10 mouse cellular contexts compared by ENCODE assay signal in genomic region chr17:34671151-34672066, GRCm38 (mm10). TPM values are rescaled to one million over a fixed set of nuclear protein-coding genes. Genes with fewer than 3 reads are reported as not detected.
DNase-seq lines count a peak whose midpoint lies in the region; ATAC-seq and TF ChIP-seq lines count a peak whose summit lies in the region.
"Had no signal": no experiment of that assay in that cellular context is flagged by ENCODE, and none has a peak within 500 bp of the region (broad histone marks: within the 10 kb centered on the region; RNA-seq: fewer than 3 reads in every experiment).

No protein-coding gene starts in this region.

- peaks cover 12% of the 10 kb centered on the region for H3K4me1 ChIP-seq in heart, embryonic 16.5 days (ENCODE audit: control insufficient read depth, insufficient read depth, low read length)
- H3K4me1 ChIP-seq in cortical plate, adult 2 months (ENCODE audit: control insufficient read depth, insufficient read depth, low read length), result no peaks in the 10 kb centered on the region
- H3K4me1 ChIP-seq in hindbrain, embryonic 15.5 days (replicated peaks), result peaks cover 16% of the 10 kb centered on the region
- peaks cover 9% of the 10 kb centered on the region; the same call in 1 of the 2 replicates for H3K4me1 ChIP-seq in midbrain, embryonic 16.5 days (ENCODE audit: control insufficient read depth, insufficient read depth, low read length)

- no peak overlapping the region for H3K9ac ChIP-seq in heart, embryonic 16.5 days (ENCODE audit: low read length)
- peak overlapping the region; percentile 23 for H3K9ac ChIP-seq in hindbrain, embryonic 15.5 days
- peak overlapping the region; percentile 54 for H3K9ac ChIP-seq in midbrain, embryonic 16.5 days (ENCODE audit: low read depth, low read length)

- no peaks in the 10 kb centered on the region for H3K9me3 ChIP-seq in heart, embryonic 16.5 days (replicated peaks; ENCODE audit: control insufficient read depth, low read length)
- no peaks in the 10 kb centered on the region for H3K9me3 ChIP-seq in hindbrain, embryonic 15.5 days
- no peaks in the 10 kb centered on the region for H3K9me3 ChIP-seq in midbrain, embryonic 16.5 days (replicated peaks; ENCODE audit: control insufficient read depth, low read length, poor library complexity, severe bottlenecking)

- no peak for DNase-seq in heart, adult 9 months (ENCODE audit: low spot score in 2 of 2)
- DNase-seq in thymus, postnatal 25 days, result no peak
- no peak for DNase-seq in frontal cortex, adult 2 months (ENCODE audit: extremely low spot score in 1 of 2, low spot score in 1 of 2)
- no peak for DNase-seq in layer of hippocampus, adult 18-20 months (ENCODE audit: low spot score in 2 of 2)
- DNase-seq: cerebellum, postnatal 25 days had no signal

- peak overlapping the region; percentile 60 for H3K4me2 ChIP-seq in heart, embryonic 16.5 days (ENCODE audit: low read depth, low read length)
- H3K4me2 ChIP-seq in hindbrain, embryonic 15.5 days, result peak overlapping the region; percentile 69
- H3K4me2 ChIP-seq in midbrain, embryonic 16.5 days (ENCODE audit: low read length), result peak overlapping the region; percentile 69

- TF ChIP-seq POLR2A in cortical plate, adult 2 months (IDR thresholded peaks at IDR 0.05; ENCODE audit: extremely low read depth, insufficient read depth, low read length), result no peak

- peak; percentile 47; the same call in 1 of the 2 replicates for ATAC-seq in heart, embryonic 16.5 days (replicated peaks; ENCODE audit: extremely low read depth, insufficient read depth, low FRiP score)
- ATAC-seq in hindbrain, embryonic 15.5 days (ENCODE audit: low FRiP score, low read depth), result peak; percentile 50
- peak; percentile 49; the same call in 1 of the 2 replicates for ATAC-seq in midbrain, embryonic 16.5 days

- 12% methylated on average over 93 of the region's 93 CpGs for WGBS in heart, embryonic 16.5 days
- 8% methylated on average over 93 of the region's 93 CpGs for WGBS in hindbrain, embryonic 15.5 days
- 5% methylated on average over 79 of the region's 93 CpGs for WGBS in midbrain, embryonic 16.5 days

- H3K27me3 ChIP-seq in heart, embryonic 16.5 days (ENCODE audit: control insufficient read depth, insufficient read depth, low read length), result peaks cover 51% of the 10 kb centered on the region
- H3K27me3 ChIP-seq in hindbrain, embryonic 15.5 days, result peaks cover 55% of the 10 kb centered on the region
- peaks cover 50% of the 10 kb centered on the region for H3K27me3 ChIP-seq in midbrain, embryonic 16.5 days (ENCODE audit: control insufficient read depth, insufficient read depth, low read depth, low read length)

- H3K27ac ChIP-seq in heart, embryonic 16.5 days (ENCODE audit: low read length), result no peak overlapping the region
- H3K27ac ChIP-seq in cortical plate, adult 2 months (ENCODE audit: insufficient read depth, low read length), result no peak overlapping the region
- no peak overlapping the region for H3K27ac ChIP-seq in hindbrain, embryonic 15.5 days (replicated peaks)
- H3K27ac ChIP-seq in midbrain, embryonic 16.5 days (ENCODE audit: low read length), result no peak overlapping the region

- no peak for TF ChIP-seq CTCF in cortical plate, adult 2 months (IDR thresholded peaks at IDR 0.05; ENCODE audit: extremely low read depth, insufficient read depth, low read length)

- no peaks in the 10 kb centered on the region for H3K36me3 ChIP-seq in heart, embryonic 16.5 days (ENCODE audit: control insufficient read depth, insufficient read depth)
- H3K36me3 ChIP-seq in hindbrain, embryonic 15.5 days, result no peaks in the 10 kb centered on the region
- no peaks in the 10 kb centered on the region for H3K36me3 ChIP-seq in midbrain, embryonic 16.5 days (ENCODE audit: control insufficient read depth, insufficient read depth, low read length)

- H3K4me3 ChIP-seq in heart, embryonic 16.5 days (ENCODE audit: low read length), result peak overlapping the region; percentile 41
- H3K4me3 ChIP-seq in cortical plate, adult 2 months (ENCODE audit: insufficient read depth, low read length), result peak overlapping the region; percentile 1; the same call in 1 of the 2 replicates
- peak overlapping the region; percentile 33 for H3K4me3 ChIP-seq in hindbrain, embryonic 15.5 days
- peak overlapping the region; percentile 43 for H3K4me3 ChIP-seq in midbrain, embryonic 16.5 days (ENCODE audit: low read depth, low read length)

RNA-seq across cellular contexts. Expression of gene Tnxb, which starts 1.1 kb away (rescaled TPM):
- 2.5 and 2.8 TPM in 2 replicates for polyA plus RNA-seq in heart, embryonic 16.5 days (2015; fragmentation: Nextera tagmentation; extraction: Ambion mirVana)
- 2.2 and 2.6 TPM in 2 replicates for polyA plus RNA-seq in cortical plate, adult 2 months (2012; rRNA removed)
- polyA plus RNA-seq in hindbrain, embryonic 15.5 days (2015; fragmentation: Nextera tagmentation; extraction: Ambion mirVana), result 0.27 and 0.31 TPM in 2 replicates
- polyA plus RNA-seq in midbrain, embryonic 16.5 days (2015; fragmentation: Nextera tagmentation; extraction: Ambion mirVana), result 0.14 and 0.15 TPM in 2 replicates
- 1.6 TPM in 2 replicates for polyA plus RNA-seq in frontal cortex, adult 2 months (2012; rRNA removed)
- total RNA-seq in layer of hippocampus, adult 18-20 months (2021), result 10 to 100 TPM; 12.1 to 12.3 TPM
- total RNA-seq: CH12.LX had no signal

RNA-seq across cellular contexts. Expression of gene Atf6b, which starts 24.5 kb away (rescaled TPM):
- polyA plus RNA-seq in heart, embryonic 16.5 days (2015; fragmentation: Nextera tagmentation; extraction: Ambion mirVana), result 45.7 and 46.7 TPM in 2 replicates
- polyA plus RNA-seq in cortical plate, adult 2 months (2012; rRNA removed), result 59.6 and 64.1 TPM in 2 replicates
- polyA plus RNA-seq in hindbrain, embryonic 15.5 days (2015; fragmentation: Nextera tagmentation; extraction: Ambion mirVana), result 108 and 120 TPM in 2 replicates
- 119 and 123 TPM in 2 replicates for polyA plus RNA-seq in midbrain, embryonic 16.5 days (2015; fragmentation: Nextera tagmentation; extraction: Ambion mirVana)
- polyA plus RNA-seq in frontal cortex, adult 2 months (2012; rRNA removed), result 57.7 and 59.6 TPM in 2 replicates
- total RNA-seq in layer of hippocampus, adult 18-20 months (2021), result 10 to 100 TPM; 83.4 to 95.0 TPM

RNA-seq across cellular contexts. Expression of gene Fkbpl, which starts 26.8 kb away (rescaled TPM):
- 11.7 and 12.3 TPM in 2 replicates for polyA plus RNA-seq in heart, embryonic 16.5 days (2015; fragmentation: Nextera tagmentation; extraction: Ambion mirVana)
- 7.8 and 8.7 TPM in 2 replicates for polyA plus RNA-seq in cortical plate, adult 2 months (2012; rRNA removed)
- 16.1 and 16.4 TPM in 2 replicates for polyA plus RNA-seq in hindbrain, embryonic 15.5 days (2015; fragmentation: Nextera tagmentation; extraction: Ambion mirVana)
- 15.4 and 17.9 TPM in 2 replicates for polyA plus RNA-seq in midbrain, embryonic 16.5 days (2015; fragmentation: Nextera tagmentation; extraction: Ambion mirVana)
- 6.7 and 7.9 TPM in 2 replicates for polyA plus RNA-seq in frontal cortex, adult 2 months (2012; rRNA removed)
- 10 to 100 TPM; 16.6 to 18.0 TPM for total RNA-seq in layer of hippocampus, adult 18-20 months (2021)

RNA-seq across cellular contexts. Expression of gene Prrt1, which starts 42.1 kb away (rescaled TPM):
- 0.64 and 2.1 TPM in 2 replicates for polyA plus RNA-seq in heart, embryonic 16.5 days (2015; fragmentation: Nextera tagmentation; extraction: Ambion mirVana)
- 160 and 165 TPM in 2 replicates for polyA plus RNA-seq in cortical plate, adult 2 months (2012; rRNA removed)
- polyA plus RNA-seq in hindbrain, embryonic 15.5 days (2015; fragmentation: Nextera tagmentation; extraction: Ambion mirVana), result 6.8 and 9.8 TPM in 2 replicates
- 10.3 and 11.5 TPM in 2 replicates for polyA plus RNA-seq in midbrain, embryonic 16.5 days (2015; fragmentation: Nextera tagmentation; extraction: Ambion mirVana)
- 150 and 179 TPM in 2 replicates for polyA plus RNA-seq in frontal cortex, adult 2 months (2012; rRNA removed)
- 100 to 1,000 TPM; 265 to 276 TPM for total RNA-seq in layer of hippocampus, adult 18-20 months (2021)
- total RNA-seq: CH12.LX had no signal

RNA-seq across cellular contexts. Expression of gene Ppt2, which starts 43.1 kb away (rescaled TPM):
- 26.7 and 27.3 TPM in 2 replicates for polyA plus RNA-seq in heart, embryonic 16.5 days (2015; fragmentation: Nextera tagmentation; extraction: Ambion mirVana)
- 31.1 and 32.7 TPM in 2 replicates for polyA plus RNA-seq in cortical plate, adult 2 months (2012; rRNA removed)
- polyA plus RNA-seq in hindbrain, embryonic 15.5 days (2015; fragmentation: Nextera tagmentation; extraction: Ambion mirVana), result 19.1 and 20.4 TPM in 2 replicates
- polyA plus RNA-seq in midbrain, embryonic 16.5 days (2015; fragmentation: Nextera tagmentation; extraction: Ambion mirVana), result 19.9 and 21.0 TPM in 2 replicates
- polyA plus RNA-seq in frontal cortex, adult 2 months (2012; rRNA removed), result 41.9 and 43.0 TPM in 2 replicates
- 10 to 100 TPM; 47.9 to 49.3 TPM for total RNA-seq in layer of hippocampus, adult 18-20 months (2021)
